Mouse (Mus musculus) left cerebral cortex, postnatal 14 days (tissue): ENCODE data around the gene Brox. TPM values are rescaled to one million over a fixed set of nuclear protein-coding genes. Genes with fewer than 3 reads are reported as not detected.

Experiments used
- total RNA-seq, 2 experiments: library from RNA; stranded (reverse); gene quantifications; 2 replicates each; pipeline ENCODE4 v1.2.3; 2021

Gene Brox
- total RNA-seq, 2 experiments from 2014 or later: 56.3 to 58.6 TPM

Other genes starting within 250 kb of the Brox start
- 1 to 10 TPM; 5.1 to 5.9 TPM for gene Disp1, start 75.7 kb downstream of the Brox start, total RNA-seq
- 10 to 100 TPM; 45.6 to 48.4 TPM for gene Aida, start 679 bp downstream of the Brox start, total RNA-seq
- 100 to 1,000 TPM; 258 to 271 TPM for gene Mia3, start 72.3 kb upstream of the Brox start, total RNA-seq
- 10 to 100 TPM; 14.8 to 15.4 TPM for gene Taf1a, start 91.7 kb upstream of the Brox start, total RNA-seq
- under 1 TPM in 1 of 2 experiments, not detected in 1; 0.20 TPM for gene Hhipl2, start 120.9 kb upstream of the Brox start, total RNA-seq